Mouse (Mus musculus): ENCODE measurements at regions not wholly inside any gene's neighbourhood (a gene's known extent, or its start where the extent isn't known, plus 50 kb on each side); places are given as distances from the start of the nearest gene placed in this dataset.

GRCm38 (mm10) chr9:30202411-30202810 is 224.5 kb upstream of the Snx19 start:
- TF ChIP-seq CTCF (conservative IDR thresholded peaks at IDR 0.05; ENCODE audit: low read length) (no peak), NANOG (IDR thresholded peaks at IDR 0.05; ENCODE audit: borderline replicate concordance, low read length) (no peak), POU5F1 (IDR thresholded peaks at IDR 0.05; ENCODE audit: borderline replicate concordance, low read length) (no peak)

Measured in E14TG2a.4 (cell line).